Mouse (Mus musculus): ENCODE results near the gene Rbms2. TPM values are rescaled to one million over a fixed set of nuclear protein-coding genes. Genes with fewer than 3 reads are reported as not detected.
A peak's percentile ranks its signal among the peaks of the same experiment; 100 is the strongest.

The Rbms2 gene
- polyA plus RNA-seq, 1 experiment from 2014 or later, result 19.7 TPM

DNA sequence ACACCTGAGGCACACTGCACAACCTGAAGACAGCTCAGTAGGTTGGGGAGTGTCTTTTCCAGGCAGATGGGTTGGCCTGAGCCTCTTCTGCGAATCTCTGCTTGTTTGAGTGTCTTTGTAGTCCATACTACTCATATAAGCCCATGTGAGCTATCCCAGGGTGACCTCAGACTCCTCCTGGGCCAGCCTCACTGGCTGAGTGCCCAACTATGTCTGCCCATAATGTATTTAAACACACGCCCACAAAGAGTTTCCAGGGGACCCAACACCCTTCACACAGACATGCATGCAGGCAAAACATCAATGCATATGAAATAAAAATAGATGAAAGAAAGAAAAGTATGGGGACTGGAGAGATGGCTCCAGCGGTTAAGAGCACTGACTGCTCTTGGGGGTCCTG lies 26.1 kb downstream of the Rbms2 start:
- H3K4me1 ChIP-seq (ENCODE audit: control insufficient read depth, insufficient read depth, low read length), result 0 out of 2 replicates have a peak, but pooled peaks cover 5% of the 10 kb centered on the region
- H3K9ac ChIP-seq (ENCODE audit: low read length), result no peak overlapping the region
- ATAC-seq (ENCODE audit: low FRiP score) (no peak), DNase-seq (ENCODE audit: low spot score, missing footprints) (no peak)
- WGBS, result 90% methylated on average over 3 of the region's 3 CpGs
- H3K27ac ChIP-seq (ENCODE audit: low read depth, low read length), result no peak overlapping the region
- no peaks in the 10 kb centered on the region for H3K27me3 ChIP-seq (ENCODE audit: control insufficient read depth, insufficient read depth, low read length)
- peaks cover 2% of the 10 kb centered on the region; the same call in 1 of the 2 replicates for H3K36me3 ChIP-seq (ENCODE audit: control insufficient read depth, insufficient read depth, low read length)
- H3K4me3 ChIP-seq (ENCODE audit: low read depth, low read length), result no peak overlapping the region
- no peaks in the 10 kb centered on the region for H3K9me3 ChIP-seq (ENCODE audit: control insufficient read depth, low read length)
- H3K4me2 ChIP-seq, result no peak overlapping the region

DNA sequence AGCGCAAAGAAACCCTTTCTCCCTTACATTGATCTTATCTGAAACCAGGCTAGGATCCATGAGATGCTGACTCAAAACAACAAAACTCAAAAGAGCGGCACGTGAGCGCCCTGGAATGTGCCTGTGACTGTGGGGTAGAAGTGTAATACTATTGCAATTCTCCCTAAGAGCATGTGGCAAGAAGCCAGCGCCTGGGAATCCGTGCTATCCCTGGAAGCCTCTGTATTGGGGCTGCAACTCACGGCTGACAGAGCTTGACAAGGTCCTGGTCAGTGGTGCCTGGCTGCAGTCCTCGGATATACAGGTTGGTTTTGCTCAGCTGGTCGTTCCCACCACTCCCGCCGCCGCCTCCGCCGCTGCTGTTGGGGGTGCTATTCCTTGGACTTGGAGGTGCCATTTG lies 29.2 kb downstream of the Rbms2 start:
- no peak overlapping the region for H3K9ac ChIP-seq (ENCODE audit: low read length)
- no peak for DNase-seq (ENCODE audit: low spot score, missing footprints)
- no peak overlapping the region for H3K27ac ChIP-seq (ENCODE audit: low read depth, low read length)
- no peaks in the 10 kb centered on the region for H3K27me3 ChIP-seq (ENCODE audit: control insufficient read depth, insufficient read depth, low read length)
- no peak overlapping the region for H3K4me2 ChIP-seq
- WGBS, result 88% methylated on average over 14 of the region's 14 CpGs
- no peak for ATAC-seq (ENCODE audit: low FRiP score)
- H3K9me3 ChIP-seq (ENCODE audit: control insufficient read depth, low read length), result no peaks in the 10 kb centered on the region
- peaks cover 2% of the 10 kb centered on the region; the same call in 1 of the 2 replicates for H3K36me3 ChIP-seq (ENCODE audit: control insufficient read depth, insufficient read depth, low read length)
- 0 out of 2 replicates have a peak, but pooled peaks cover 5% of the 10 kb centered on the region for H3K4me1 ChIP-seq (ENCODE audit: control insufficient read depth, insufficient read depth, low read length)
- H3K4me3 ChIP-seq (ENCODE audit: low read depth, low read length), result no peak overlapping the region

DNA sequence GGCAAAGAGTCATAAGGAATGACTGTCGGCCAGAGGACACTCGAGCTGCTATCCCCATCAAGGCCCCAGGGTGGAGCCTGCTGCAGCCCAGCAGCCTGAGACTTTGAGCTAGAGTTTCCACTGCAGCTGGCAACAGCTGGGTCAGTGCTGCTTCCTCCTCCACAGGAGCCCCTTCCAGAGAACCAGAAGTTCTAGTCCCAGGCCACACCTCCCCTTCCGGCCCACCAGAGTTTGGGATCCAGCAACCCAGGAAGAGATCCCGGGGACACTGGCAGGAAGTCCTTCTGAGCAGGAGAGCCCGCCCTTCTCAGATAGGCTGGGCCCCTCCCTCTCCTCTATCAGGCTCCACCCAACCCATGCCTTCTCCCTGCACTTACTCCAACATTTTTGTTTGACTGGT lies 30.5 kb downstream of the Rbms2 start:
- 6% methylated on average over 5 of the region's 5 CpGs for WGBS
- ATAC-seq (ENCODE audit: low FRiP score) (peak; percentile 83), DNase-seq (ENCODE audit: low spot score, missing footprints) (peak; percentile 90)
- Histone ChIP-seq H3K27me3 (ENCODE audit: control insufficient read depth, insufficient read depth, low read length) (no peaks in the 10 kb centered on the region), H3K4me3 (ENCODE audit: low read depth, low read length) (no peak overlapping the region), H3K4me1 (ENCODE audit: control insufficient read depth, insufficient read depth, low read length) (0 out of 2 replicates have a peak, but pooled peaks cover 5% of the 10 kb centered on the region), H3K36me3 (ENCODE audit: control insufficient read depth, insufficient read depth, low read length) (peaks cover 2% of the 10 kb centered on the region; the same call in 1 of the 2 replicates), H3K27ac (ENCODE audit: low read depth, low read length) (no peak overlapping the region), H3K4me2 (peak overlapping the region; percentile 22), H3K9ac (ENCODE audit: low read length) (peak overlapping the region; percentile 7; the same call in 1 of the 2 replicates), H3K9me3 (ENCODE audit: control insufficient read depth, low read length) (no peaks in the 10 kb centered on the region)

DNA sequence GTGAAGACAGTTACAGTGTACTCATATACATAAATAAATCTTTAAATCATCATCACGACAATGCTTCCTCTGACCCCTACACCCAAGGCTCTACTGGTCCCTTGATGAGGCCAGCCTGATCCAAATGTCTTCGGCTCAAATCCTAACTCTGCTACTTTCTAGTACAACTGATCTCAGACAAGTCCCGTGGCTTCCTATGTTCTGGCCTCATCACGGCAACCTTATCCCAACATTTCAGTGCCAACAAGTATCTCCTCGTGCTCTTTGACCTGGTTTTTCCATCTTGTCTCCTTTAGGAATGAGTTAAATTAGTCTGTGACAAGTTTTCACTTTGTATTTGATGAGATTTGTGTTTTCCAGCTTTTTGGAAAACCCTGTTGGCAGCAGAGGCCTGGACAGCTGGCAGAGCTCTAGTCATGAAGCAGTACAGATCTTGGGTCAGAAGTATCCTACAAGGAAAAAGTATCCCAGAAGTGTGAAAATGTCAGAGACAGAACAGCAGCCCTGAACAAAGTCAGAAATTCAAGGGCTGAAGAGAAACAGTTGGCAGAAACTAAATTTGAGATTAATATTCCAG lies 31.2 kb downstream of the Rbms2 start:
- Histone ChIP-seq H3K36me3 (ENCODE audit: control insufficient read depth, insufficient read depth, low read length) (peaks cover 2% of the 10 kb centered on the region; the same call in 1 of the 2 replicates), H3K4me3 (ENCODE audit: low read depth, low read length) (no peak overlapping the region), H3K4me1 (ENCODE audit: control insufficient read depth, insufficient read depth, low read length) (0 out of 2 replicates have a peak, but pooled peaks cover 5% of the 10 kb centered on the region), H3K9ac (ENCODE audit: low read length) (no peak overlapping the region), H3K27me3 (ENCODE audit: control insufficient read depth, insufficient read depth, low read length) (no peaks in the 10 kb centered on the region), H3K9me3 (ENCODE audit: control insufficient read depth, low read length) (no peaks in the 10 kb centered on the region), H3K27ac (ENCODE audit: low read depth, low read length) (no peak overlapping the region), H3K4me2 (no peak overlapping the region)
- no peak for ATAC-seq (ENCODE audit: low FRiP score)
- 90% methylated on average over 5 of the region's 5 CpGs for WGBS
- DNase-seq (ENCODE audit: low spot score, missing footprints), result no peak

DNA sequence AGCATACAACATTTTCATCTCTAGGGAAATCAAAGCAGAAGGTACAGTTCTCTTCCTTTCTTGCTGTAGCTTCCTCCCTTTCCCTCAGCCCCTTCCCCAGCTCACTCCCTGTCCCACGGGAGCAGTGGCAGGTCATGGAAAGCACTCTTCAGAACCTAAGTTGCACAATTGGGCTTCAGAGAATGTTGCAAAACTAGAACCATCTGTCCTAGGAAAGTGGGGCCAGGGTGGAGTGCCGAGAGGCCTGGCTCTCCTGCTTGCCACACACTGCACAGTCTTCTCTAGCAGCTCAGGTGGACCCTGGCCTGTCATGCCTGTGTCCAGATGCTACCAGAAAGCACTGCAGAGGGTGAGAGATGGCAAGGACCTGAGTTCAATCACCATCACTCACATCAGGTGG lies 35.1 kb downstream of the Rbms2 start:
- no peak overlapping the region for H3K9ac ChIP-seq (ENCODE audit: low read length)
- no peaks in the 10 kb centered on the region for H3K9me3 ChIP-seq (ENCODE audit: control insufficient read depth, low read length)
- H3K4me3 ChIP-seq (ENCODE audit: low read depth, low read length), result no peak overlapping the region
- H3K27me3 ChIP-seq (ENCODE audit: control insufficient read depth, insufficient read depth, low read length), result no peaks in the 10 kb centered on the region
- no peak overlapping the region for H3K4me2 ChIP-seq
- H3K27ac ChIP-seq (ENCODE audit: low read depth, low read length), result no peak overlapping the region
- 81% methylated on average over 2 of the region's 2 CpGs for WGBS
- no peak for DNase-seq (ENCODE audit: low spot score, missing footprints)
- ATAC-seq (ENCODE audit: low FRiP score), result no peak
- H3K36me3 ChIP-seq (ENCODE audit: control insufficient read depth, insufficient read depth, low read length), result peaks cover 3% of the 10 kb centered on the region; the same call in 1 of the 2 replicates
- H3K4me1 ChIP-seq (ENCODE audit: control insufficient read depth, insufficient read depth, low read length), result 0 out of 2 replicates have a peak, but pooled peaks cover 5% of the 10 kb centered on the region

DNA sequence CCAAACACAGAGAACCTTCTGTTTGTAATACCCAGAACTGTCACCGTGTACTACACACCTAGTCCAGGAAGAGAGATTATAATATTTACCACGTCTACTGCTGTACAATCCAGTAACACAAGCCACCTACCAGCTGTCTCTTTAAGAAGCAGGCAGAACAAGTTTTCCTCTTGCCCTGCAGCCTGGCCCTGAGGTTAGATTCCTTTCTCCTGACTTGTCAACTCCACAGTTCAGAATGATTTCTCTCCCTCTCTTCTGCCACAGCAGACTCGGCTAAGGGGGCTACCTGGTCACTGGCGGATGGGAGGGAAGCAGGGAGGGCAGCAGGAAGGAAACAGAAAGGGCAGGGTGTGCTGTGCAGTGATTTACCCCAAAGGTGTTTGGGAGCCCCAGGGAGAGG lies 36.4 kb downstream of the Rbms2 start:
- WGBS, result 85% methylated on average over 4 of the region's 4 CpGs
- Histone ChIP-seq H3K9ac (ENCODE audit: low read length) (no peak overlapping the region), H3K9me3 (ENCODE audit: control insufficient read depth, low read length) (no peaks in the 10 kb centered on the region), H3K27me3 (ENCODE audit: control insufficient read depth, insufficient read depth, low read length) (no peaks in the 10 kb centered on the region), H3K36me3 (ENCODE audit: control insufficient read depth, insufficient read depth, low read length) (peaks cover 3% of the 10 kb centered on the region; the same call in 1 of the 2 replicates), H3K27ac (ENCODE audit: low read depth, low read length) (no peak overlapping the region), H3K4me2 (no peak overlapping the region), H3K4me3 (ENCODE audit: low read depth, low read length) (no peak overlapping the region), H3K4me1 (ENCODE audit: control insufficient read depth, insufficient read depth, low read length) (no peaks in the 10 kb centered on the region)
- no peak for ATAC-seq (ENCODE audit: low FRiP score)
- no peak for DNase-seq (ENCODE audit: low spot score, missing footprints)

DNA sequence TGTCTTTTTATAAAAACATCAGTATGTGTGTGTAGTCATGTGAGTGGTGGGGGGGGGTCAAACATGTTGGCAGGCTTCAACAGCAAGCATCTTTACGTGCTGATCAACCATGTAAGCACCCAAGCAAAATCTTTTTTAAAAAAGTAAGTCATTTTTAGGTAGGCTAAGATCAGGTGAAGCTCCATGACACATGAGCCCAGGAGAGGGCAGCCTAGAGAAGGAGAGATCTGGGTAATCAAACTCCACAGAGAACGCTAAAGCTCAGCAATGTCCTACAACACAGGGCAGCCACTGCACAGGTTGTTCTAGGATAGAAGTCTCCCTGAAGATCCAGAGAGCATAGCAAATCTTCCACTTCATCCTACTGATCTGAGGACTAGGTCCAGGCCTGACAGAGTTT lies 37.9 kb downstream of the Rbms2 start:
- H3K27ac ChIP-seq (ENCODE audit: low read depth, low read length), result no peak overlapping the region
- 64% methylated on average over 2 of the region's 2 CpGs for WGBS
- no peaks in the 10 kb centered on the region for H3K4me1 ChIP-seq (ENCODE audit: control insufficient read depth, insufficient read depth, low read length)
- no peak overlapping the region for H3K4me2 ChIP-seq
- H3K9ac ChIP-seq (ENCODE audit: low read length), result no peak overlapping the region
- no peak for DNase-seq (ENCODE audit: low spot score, missing footprints)
- peaks cover 3% of the 10 kb centered on the region for H3K36me3 ChIP-seq (ENCODE audit: control insufficient read depth, insufficient read depth, low read length)
- no peaks in the 10 kb centered on the region for H3K9me3 ChIP-seq (ENCODE audit: control insufficient read depth, low read length)
- H3K27me3 ChIP-seq (ENCODE audit: control insufficient read depth, insufficient read depth, low read length), result no peaks in the 10 kb centered on the region; the same call in 1 of the 2 replicates
- H3K4me3 ChIP-seq (ENCODE audit: low read depth, low read length), result no peak overlapping the region
- no peak for ATAC-seq (ENCODE audit: low FRiP score)

DNA sequence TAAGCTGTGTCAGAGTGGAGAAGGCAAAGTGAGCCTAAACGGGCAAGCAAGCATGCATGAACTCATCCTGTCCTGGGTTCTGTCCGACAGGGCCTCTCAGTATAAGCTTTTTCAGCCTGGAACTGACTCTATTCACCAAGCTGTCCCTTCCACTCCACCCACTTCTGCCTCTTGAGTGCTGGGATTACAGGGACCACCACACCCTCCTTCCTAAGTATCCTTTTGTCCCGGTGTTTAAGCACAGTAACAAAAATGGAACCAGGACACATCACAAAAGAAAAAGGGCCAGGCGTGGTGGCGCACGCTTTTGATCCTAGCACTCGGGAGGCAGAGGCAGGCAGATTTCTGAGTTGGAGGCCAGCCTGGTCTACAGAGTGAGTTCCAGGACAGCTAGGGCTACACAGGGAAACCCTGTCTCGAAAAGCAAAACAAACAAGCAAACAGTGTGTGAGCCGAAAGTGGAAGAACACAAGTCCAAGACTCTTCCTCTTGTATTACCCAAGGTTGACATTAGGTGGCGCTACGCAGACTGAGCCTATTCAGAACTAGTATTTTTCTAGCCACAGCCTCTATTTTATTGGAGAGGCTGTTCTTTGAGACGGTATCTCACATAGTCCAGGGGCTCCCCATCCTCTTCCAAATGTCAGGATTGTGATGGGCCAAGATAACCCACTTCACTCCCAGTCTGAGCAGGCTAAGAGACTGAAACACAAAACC lies 39.7 kb downstream of the Rbms2 start:
- H3K36me3 ChIP-seq (ENCODE audit: control insufficient read depth, insufficient read depth, low read length), result peaks cover 3% of the 10 kb centered on the region
- no peak overlapping the region for H3K4me2 ChIP-seq

DNA sequence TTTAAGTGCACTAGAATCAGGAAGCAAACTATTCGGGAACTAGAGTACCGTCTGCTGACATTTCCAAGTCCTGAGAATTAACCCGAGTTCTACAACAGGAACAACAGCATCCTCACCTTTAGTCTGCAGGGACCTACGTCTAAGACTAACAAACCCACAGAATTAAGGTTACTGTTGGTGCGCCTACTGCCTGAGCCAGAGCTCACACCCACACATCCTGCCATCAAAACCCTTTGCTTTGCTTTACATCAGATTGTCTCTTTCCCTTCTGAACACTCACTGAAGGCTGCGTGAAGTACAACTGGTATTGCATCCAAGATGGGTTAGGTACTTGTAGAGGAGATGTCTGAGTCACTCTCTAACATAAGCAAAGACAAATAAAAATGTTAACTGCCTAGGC lies 44.7 kb downstream of the Rbms2 start:
- Histone ChIP-seq H3K27me3 (ENCODE audit: control insufficient read depth, insufficient read depth, low read length) (no peaks in the 10 kb centered on the region; the same call in 1 of the 2 replicates), H3K36me3 (ENCODE audit: control insufficient read depth, insufficient read depth, low read length) (no peaks in the 10 kb centered on the region; the same call in 1 of the 2 replicates), H3K4me2 (no peak overlapping the region), H3K9ac (ENCODE audit: low read length) (no peak overlapping the region), H3K4me3 (ENCODE audit: low read depth, low read length) (no peak overlapping the region), H3K9me3 (ENCODE audit: control insufficient read depth, low read length) (no peaks in the 10 kb centered on the region), H3K27ac (ENCODE audit: low read depth, low read length) (no peak overlapping the region), H3K4me1 (ENCODE audit: control insufficient read depth, insufficient read depth, low read length) (no peaks in the 10 kb centered on the region)
- DNase-seq (ENCODE audit: low spot score, missing footprints), result no peak
- 93% methylated on average over 6 of the region's 6 CpGs for WGBS
- ATAC-seq (ENCODE audit: low FRiP score), result no peak

More for the DNA sequence above, 39.7 kb downstream of the Rbms2 start:
- H3K27ac ChIP-seq (ENCODE audit: low read depth, low read length), result no peak overlapping the region
- H3K9me3 ChIP-seq (ENCODE audit: control insufficient read depth, low read length), result no peaks in the 10 kb centered on the region
- H3K9ac ChIP-seq (ENCODE audit: low read length), result no peak overlapping the region
- DNase-seq (ENCODE audit: low spot score, missing footprints) (peak; percentile 92), ATAC-seq (ENCODE audit: low FRiP score) (no peak)
- no peaks in the 10 kb centered on the region; the same call in 1 of the 2 replicates for H3K27me3 ChIP-seq (ENCODE audit: control insufficient read depth, insufficient read depth, low read length)
- no peaks in the 10 kb centered on the region for H3K4me1 ChIP-seq (ENCODE audit: control insufficient read depth, insufficient read depth, low read length)
- 72% methylated on average over 12 of the region's 12 CpGs for WGBS
- no peak overlapping the region for H3K4me3 ChIP-seq (ENCODE audit: low read depth, low read length)
